Comparison of ENCODE assay signal across 8 mouse cellular contexts in the genomic region with DNA sequence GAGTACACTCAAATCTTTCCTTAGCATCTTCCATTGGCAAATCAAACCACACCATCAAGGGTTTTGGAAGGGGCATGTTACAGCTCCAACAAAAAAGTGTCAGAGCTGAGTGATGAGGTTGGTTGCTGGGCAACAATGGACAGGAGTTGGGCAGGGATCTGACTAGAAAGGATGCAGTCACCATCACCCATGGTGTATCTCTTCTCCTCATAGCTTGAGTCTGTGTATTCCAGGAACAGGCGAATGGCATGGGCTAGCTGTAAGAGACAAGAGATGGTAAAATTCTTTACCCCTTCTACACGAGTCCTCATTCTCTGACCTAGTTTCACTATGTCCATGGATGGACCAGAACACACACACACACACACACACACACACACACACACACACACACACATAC. TPM values are rescaled to one million over a fixed set of nuclear protein-coding genes. Genes with fewer than 3 reads are reported as not detected.
DNase-seq lines count a peak whose midpoint lies in the region; ATAC-seq and TF ChIP-seq lines count a peak whose summit lies in the region.

No protein-coding gene starts in this region.

- H3K9ac ChIP-seq in heart, embryonic 15.5 days: peak overlapping the region; percentile 40; the same call in 1 of the 2 replicates
- peak overlapping the region; percentile 36 for H3K9ac ChIP-seq in forebrain, postnatal 0 days
- peak overlapping the region; percentile 17; the same call in 1 of the 2 replicates for H3K9ac ChIP-seq in liver, embryonic 16.5 days (ENCODE audit: low read depth, low read length)

- TF ChIP-seq CTCF in bone marrow, adult 2 months (IDR thresholded peaks at IDR 0.05; ENCODE audit: control insufficient read depth, insufficient read depth, low read length): no peak
- no peak for TF ChIP-seq CTCF in forebrain, postnatal 0 days (IDR thresholded peaks at IDR 0.05; ENCODE audit: low read depth)

- WGBS in heart, embryonic 15.5 days: 68% methylated on average over 2 of the region's 2 CpGs
- WGBS in bone marrow, adult 2 months: 53% methylated on average over 2 of the region's 2 CpGs
- 45% methylated on average over 2 of the region's 2 CpGs for WGBS in forebrain, postnatal 0 days
- WGBS in liver, embryonic 16.5 days (ENCODE audit: insufficient replicate concordance): 31% methylated on average over 2 of the region's 2 CpGs

- peaks cover 13% of the 10 kb centered on the region for H3K4me1 ChIP-seq in heart, embryonic 15.5 days (replicated peaks)
- no peaks in the 10 kb centered on the region; the same call in 1 of the 2 replicates for H3K4me1 ChIP-seq in bone marrow, adult 2 months (ENCODE audit: control insufficient read depth, insufficient read depth, low read length)
- H3K4me1 ChIP-seq in forebrain, postnatal 0 days (ENCODE audit: insufficient read depth): no peaks in the 10 kb centered on the region; the same call in 1 of the 2 replicates
- H3K4me1 ChIP-seq in liver, embryonic 16.5 days (ENCODE audit: control insufficient read depth, low read depth, low read length): no peaks in the 10 kb centered on the region; the same call in 1 of the 2 replicates

- ATAC-seq in heart, embryonic 15.5 days (replicated peaks; ENCODE audit: insufficient number of reproducible peaks, insufficient read depth, low FRiP score, low read depth): no peak
- ATAC-seq in forebrain, postnatal 0 days: peak; percentile 27
- no peak for ATAC-seq in liver, embryonic 16.5 days (ENCODE audit: low read depth)

- H3K27me3 ChIP-seq in heart, embryonic 15.5 days: no peaks in the 10 kb centered on the region
- no peaks in the 10 kb centered on the region for H3K27me3 ChIP-seq in forebrain, postnatal 0 days (ENCODE audit: insufficient read depth, low read length)
- H3K27me3 ChIP-seq in liver, embryonic 16.5 days (ENCODE audit: control insufficient read depth, insufficient read depth, low read depth, low read length): no peaks in the 10 kb centered on the region

- peak overlapping the region; percentile 82 for H3K27ac ChIP-seq in heart, embryonic 15.5 days
- H3K27ac ChIP-seq in bone marrow, adult 2 months (ENCODE audit: control insufficient read depth, insufficient read depth, low read depth, low read length, poor library complexity): no peak overlapping the region
- H3K27ac ChIP-seq in forebrain, postnatal 0 days (ENCODE audit: low read depth, low read length): peak overlapping the region; percentile 67
- H3K27ac ChIP-seq in liver, embryonic 16.5 days (ENCODE audit: low read length): peak overlapping the region; percentile 59; the same call in 1 of the 2 replicates

- H3K4me3 ChIP-seq in heart, embryonic 15.5 days: peak overlapping the region; percentile 46
- H3K4me3 ChIP-seq in bone marrow, adult 2 months (replicated peaks; ENCODE audit: control insufficient read depth, low read depth, low read length): peak overlapping the region; percentile 49
- peak overlapping the region; percentile 26 for H3K4me3 ChIP-seq in forebrain, postnatal 0 days (ENCODE audit: low read depth, low read length)
- peak overlapping the region; percentile 44 for H3K4me3 ChIP-seq in liver, embryonic 16.5 days (ENCODE audit: low read depth, low read length)

- no peaks in the 10 kb centered on the region for H3K36me3 ChIP-seq in heart, embryonic 15.5 days
- no peaks in the 10 kb centered on the region for H3K36me3 ChIP-seq in forebrain, postnatal 0 days (ENCODE audit: insufficient read depth)
- no peaks in the 10 kb centered on the region for H3K36me3 ChIP-seq in liver, embryonic 16.5 days (ENCODE audit: control insufficient read depth, insufficient read depth)

- no peaks in the 10 kb centered on the region for H3K9me3 ChIP-seq in heart, embryonic 15.5 days (replicated peaks)
- no peaks in the 10 kb centered on the region for H3K9me3 ChIP-seq in forebrain, postnatal 0 days (ENCODE audit: low read length)
- H3K9me3 ChIP-seq in liver, embryonic 16.5 days (replicated peaks; ENCODE audit: control insufficient read depth, low read length): no peaks in the 10 kb centered on the region

- intact Hi-C loops in heart, postnatal 36 days (cut with DNase I): no loop called here
- intact Hi-C loops in left cerebral cortex, postnatal 36 days (cut with DNase I): loop anchor here (2.0 kb wide), 1 partner anchor 88 kb away; no protein-coding TSS in a partner anchor
- intact Hi-C loops in gastrocnemius, postnatal 36 days (cut with DNase I): loop anchor here (10.0 kb wide), 1 partner anchor 214 kb away; a partner anchor contains a TSS

- TF ChIP-seq POLR2A in bone marrow, adult 2 months (IDR thresholded peaks at IDR 0.05; ENCODE audit: borderline replicate concordance, control insufficient read depth, low read depth, low read length): no peak

- H3K4me2 ChIP-seq in heart, embryonic 15.5 days: peak overlapping the region; percentile 63
- H3K4me2 ChIP-seq in forebrain, postnatal 0 days (ENCODE audit: low read depth): peak overlapping the region; percentile 44
- H3K4me2 ChIP-seq in liver, embryonic 16.5 days (ENCODE audit: low read depth, low read length): peak overlapping the region; percentile 51

- no peak for DNase-seq in heart, postnatal 36 days
- no peak for DNase-seq in forebrain, postnatal 0 days
- DNase-seq in right cerebral cortex, postnatal 14 days: no peak
- no peak for DNase-seq in left cerebral cortex, postnatal 36 days (ENCODE audit: low spot score in 2 of 2)
- DNase-seq in gastrocnemius, postnatal 36 days: no peak

RNA-seq across cellular contexts. Expression of a gene that starts 0.5 kb away (rescaled TPM):
- polyA plus RNA-seq in heart, embryonic 15.5 days (2015; fragmentation: Nextera tagmentation; extraction: Ambion mirVana): 22.1 and 23.1 TPM in 2 replicates
- 10 to 100 TPM; 71.7 to 74.3 TPM for total RNA-seq in heart, postnatal 36 days (2021)
- not detected in 2 replicates for polyA plus RNA-seq in bone marrow, adult 2 months (2011; ENCODE audit: insufficient read depth, insufficient read length, low replicate concordance, missing spikeins)
- total RNA-seq in forebrain, postnatal 0 days (2014; rRNA removed): 32.2 and 38.9 TPM in 2 replicates
- 42.4 and 44.8 TPM in 2 replicates for polyA plus RNA-seq in forebrain, postnatal 0 days (2015; fragmentation: Nextera tagmentation; extraction: Ambion mirVana)
- polyA plus RNA-seq in liver, embryonic 16.5 days (2015; fragmentation: Nextera tagmentation; extraction: Ambion mirVana): 40.3 and 52.6 TPM in 2 replicates
- total RNA-seq in left cerebral cortex, postnatal 36 days (2021): 10 to 100 TPM; 81.4 to 92.9 TPM
- 10 to 100 TPM in 1 of 2 experiments, 1 to 10 TPM in 1; 6.3 to 15.8 TPM for total RNA-seq in gastrocnemius, postnatal 36 days (2021)

RNA-seq across cellular contexts. Expression of a gene that starts 12.4 kb away (rescaled TPM):
- 10.4 TPM in 2 replicates for polyA plus RNA-seq in heart, embryonic 15.5 days (2015; fragmentation: Nextera tagmentation; extraction: Ambion mirVana)
- total RNA-seq in heart, postnatal 36 days (2021): 1 to 10 TPM; 3.0 to 3.3 TPM
- polyA plus RNA-seq in bone marrow, adult 2 months (2011; ENCODE audit: insufficient read depth, insufficient read length, low replicate concordance, missing spikeins): 1.8 TPM in 1 of 2 replicates, not detected in the other
- 12.5 and 20.7 TPM in 2 replicates for total RNA-seq in forebrain, postnatal 0 days (2014; rRNA removed)
- 12.5 and 20.0 TPM in 2 replicates for polyA plus RNA-seq in forebrain, postnatal 0 days (2015; fragmentation: Nextera tagmentation; extraction: Ambion mirVana)
- 19.1 and 21.3 TPM in 2 replicates for polyA plus RNA-seq in liver, embryonic 16.5 days (2015; fragmentation: Nextera tagmentation; extraction: Ambion mirVana)
- total RNA-seq in left cerebral cortex, postnatal 36 days (2021): 1 to 10 TPM; 4.0 to 4.7 TPM
- total RNA-seq in gastrocnemius, postnatal 36 days (2021): under 1 TPM; 0.22 to 0.61 TPM

RNA-seq across cellular contexts. Expression of a gene that starts 35.5 kb away (rescaled TPM):
- 111 and 122 TPM in 2 replicates for polyA plus RNA-seq in heart, embryonic 15.5 days (2015; fragmentation: Nextera tagmentation; extraction: Ambion mirVana)
- total RNA-seq in heart, postnatal 36 days (2021): 10 to 100 TPM; 50.5 to 51.2 TPM
- polyA plus RNA-seq in bone marrow, adult 2 months (2011; ENCODE audit: insufficient read depth, insufficient read length, low replicate concordance, missing spikeins): 40.9 and 62.6 TPM in 2 replicates
- total RNA-seq in forebrain, postnatal 0 days (2014; rRNA removed): 141 and 164 TPM in 2 replicates
- polyA plus RNA-seq in forebrain, postnatal 0 days (2015; fragmentation: Nextera tagmentation; extraction: Ambion mirVana): 250 and 273 TPM in 2 replicates
- polyA plus RNA-seq in liver, embryonic 16.5 days (2015; fragmentation: Nextera tagmentation; extraction: Ambion mirVana): 170 and 181 TPM in 2 replicates
- 100 to 1,000 TPM; 221 to 262 TPM for total RNA-seq in left cerebral cortex, postnatal 36 days (2021)
- total RNA-seq in gastrocnemius, postnatal 36 days (2021): 10 to 100 TPM; 66.3 to 72.8 TPM

RNA-seq across cellular contexts. Expression of a gene that starts 37.9 kb away (rescaled TPM):
- 0.30 TPM in 1 of 2 replicates, not detected in the other for polyA plus RNA-seq in heart, embryonic 15.5 days (2015; fragmentation: Nextera tagmentation; extraction: Ambion mirVana)
- total RNA-seq in heart, postnatal 36 days (2021): not detected
- not detected in 2 replicates for polyA plus RNA-seq in bone marrow, adult 2 months (2011; ENCODE audit: insufficient read depth, insufficient read length, low replicate concordance, missing spikeins)
- total RNA-seq in forebrain, postnatal 0 days (2014; rRNA removed): not detected in 2 replicates
- polyA plus RNA-seq in forebrain, postnatal 0 days (2015; fragmentation: Nextera tagmentation; extraction: Ambion mirVana): not detected in 2 replicates
- 13.9 and 16.3 TPM in 2 replicates for polyA plus RNA-seq in liver, embryonic 16.5 days (2015; fragmentation: Nextera tagmentation; extraction: Ambion mirVana)
- total RNA-seq in left cerebral cortex, postnatal 36 days (2021): not detected
- total RNA-seq in gastrocnemius, postnatal 36 days (2021): not detected

RNA-seq across cellular contexts. Expression of a gene that starts 54.1 kb away (rescaled TPM):
- not detected in 2 replicates for polyA plus RNA-seq in heart, embryonic 15.5 days (2015; fragmentation: Nextera tagmentation; extraction: Ambion mirVana)
- total RNA-seq in heart, postnatal 36 days (2021): not detected
- polyA plus RNA-seq in bone marrow, adult 2 months (2011; ENCODE audit: insufficient read depth, insufficient read length, low replicate concordance, missing spikeins): not detected in 2 replicates
- not detected in 2 replicates for total RNA-seq in forebrain, postnatal 0 days (2014; rRNA removed)
- polyA plus RNA-seq in forebrain, postnatal 0 days (2015; fragmentation: Nextera tagmentation; extraction: Ambion mirVana): not detected in 2 replicates
- 0.05 and 1.9 TPM in 2 replicates for polyA plus RNA-seq in liver, embryonic 16.5 days (2015; fragmentation: Nextera tagmentation; extraction: Ambion mirVana)
- total RNA-seq in left cerebral cortex, postnatal 36 days (2021): not detected
- total RNA-seq in gastrocnemius, postnatal 36 days (2021): not detected
